Mouse (Mus musculus) thymus, postnatal 36 days (tissue): Measurements from ENCODE around the gene Ndufa4.
A peak's percentile ranks its signal among the peaks of the same experiment; 100 is the strongest.
"Not testable (repeated sequence)": the region's sequence is repeated elsewhere in the genome, so short reads cannot be mapped to it uniquely, and the experiment has no call there.

Experiments used
- DNase-seq, 2 experiments: peaks; one replicate each; pipeline ENCODE4 v3.0.0; 2022; ENCODE audit warnings: mixed read lengths in 2 of 2

Gene Ndufa4

GRCm38 (mm10) chr6:11907269-11908032 is at the start of gene Ndufa4, which contains the start of gene Phf14:
Ndufa4 (minus strand) TSS chr6:11907497.
Phf14 (plus strand) TSS chr6:11907809.
- DNase-seq = peak; percentile 86 to 87

- no peak for DNase-seq
Measured at GRCm38 (mm10) chr6:11948100-11948499, 40.8 kb upstream of the Ndufa4 start.

- DNase-seq = no peak
Measured at GRCm38 (mm10) chr6:11942089-11942488, 34.8 kb upstream of the Ndufa4 start.

- no peak for DNase-seq
Measured at GRCm38 (mm10) chr6:11940895-11941294, 33.6 kb upstream of the Ndufa4 start.

- no peak for DNase-seq
Measured at GRCm38 (mm10) chr6:11933403-11933802, 26.1 kb upstream of the Ndufa4 start.

GRCm38 (mm10) chr6:11927485-11927884 is 20.2 kb upstream of the Ndufa4 start:
- DNase-seq = no peak

GRCm38 (mm10) chr6:11926082-11926595 is 18.8 kb upstream of the Ndufa4 start:
- peak; percentile 46 to 51 for DNase-seq

- peak; percentile 85 to 89 for DNase-seq
Measured at GRCm38 (mm10) chr6:11925496-11926041, 18.3 kb upstream of the Ndufa4 start.

- DNase-seq = no peak
Measured at GRCm38 (mm10) chr6:11908170-11908569, 873 bp upstream of the Ndufa4 start.

- DNase-seq = no peak
Measured at GRCm38 (mm10) chr6:11906890-11907268, 418 bp downstream of the Ndufa4 start.

- no peak for DNase-seq
Measured at GRCm38 (mm10) chr6:11900809-11901310, 6.4 kb downstream of the Ndufa4 start.

GRCm38 (mm10) chr6:11875364-11875763 is 31.9 kb downstream of the Ndufa4 start:
- DNase-seq = not testable (repeated sequence)
